Mouse (Mus musculus) embryonic facial prominence, embryonic 10.5 days (tissue): ENCODE measurements at regions not wholly inside any gene's neighbourhood (a gene's known extent, or its start where the extent isn't known, plus 50 kb on each side); places are given as distances from the start of the nearest gene placed in this dataset.

Experiments
- DNase-seq: peaks from one replicate; pipeline ENCODE4 v3.0.0-alpha.2; 2017; ENCODE audit warnings: low spot score
- H3K27ac ChIP-seq: fragments of 300-500 bp; sonication (generic); replicated peaks from 2 replicates; pipeline ENCODE4 v1.5.1; 2016; ENCODE audit warnings: mild to moderate bottlenecking
- H3K27me3 ChIP-seq: fragments of 300-500 bp; sonication (generic); replicated peaks from 2 replicates; pipeline ENCODE4 v1.6.1; 2016; ENCODE audit warnings: low read depth, mild to moderate bottlenecking; ENCODE audit not compliant: poor library complexity, severe bottlenecking
- H3K36me3 ChIP-seq: fragments of 300-500 bp; sonication (generic); replicated peaks from 2 replicates; pipeline ENCODE4 v1.6.1; 2016; ENCODE audit warnings: mild to moderate bottlenecking, moderate library complexity
- H3K4me1 ChIP-seq: fragments of 300-500 bp; sonication (generic); 2 replicates; pipeline ENCODE4 v1.6.1; 2016
- H3K4me3 ChIP-seq: fragments of 300-500 bp; sonication (generic); 2 replicates; pipeline ENCODE4 v1.5.1; 2016; ENCODE audit warnings: mild to moderate bottlenecking, moderate library complexity
- H3K9me3 ChIP-seq: fragments of 300-500 bp; sonication (generic); 2 replicates; pipeline ENCODE4 v1.6.1; 2016; ENCODE audit warnings: mild to moderate bottlenecking
- WGBS: fragments of 180-500 bp; shearing (Covaris S2); methylation state at CpG from one replicate; pipeline ENCODE4 v1.1.7; 2016; 5-methylcytosine and 5-hydroxymethylcytosine counted together

DNA sequence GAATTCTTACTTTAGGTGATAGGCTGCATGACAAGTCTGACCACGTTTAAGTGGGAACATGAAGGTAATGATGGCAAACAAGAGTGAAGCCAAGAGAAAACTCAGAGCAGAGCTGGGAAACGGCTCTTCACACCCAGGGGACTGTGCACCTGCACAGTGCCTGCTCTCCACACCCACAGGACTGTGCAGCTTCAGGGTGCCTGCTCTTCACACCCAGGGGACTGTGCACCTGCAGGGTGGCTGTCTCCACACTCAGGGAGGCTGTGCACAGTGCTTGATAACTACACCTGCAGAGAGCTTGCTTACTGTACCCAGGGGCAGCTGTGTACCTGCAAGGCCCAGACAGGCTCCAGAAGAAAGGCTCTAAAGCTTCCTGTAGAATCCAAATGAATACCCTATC is 133.5 kb upstream of the Irx6 start:
- no peak overlapping the region for H3K4me3 ChIP-seq
- WGBS, result 74% methylated on average over 2 of the region's 2 CpGs

DNA sequence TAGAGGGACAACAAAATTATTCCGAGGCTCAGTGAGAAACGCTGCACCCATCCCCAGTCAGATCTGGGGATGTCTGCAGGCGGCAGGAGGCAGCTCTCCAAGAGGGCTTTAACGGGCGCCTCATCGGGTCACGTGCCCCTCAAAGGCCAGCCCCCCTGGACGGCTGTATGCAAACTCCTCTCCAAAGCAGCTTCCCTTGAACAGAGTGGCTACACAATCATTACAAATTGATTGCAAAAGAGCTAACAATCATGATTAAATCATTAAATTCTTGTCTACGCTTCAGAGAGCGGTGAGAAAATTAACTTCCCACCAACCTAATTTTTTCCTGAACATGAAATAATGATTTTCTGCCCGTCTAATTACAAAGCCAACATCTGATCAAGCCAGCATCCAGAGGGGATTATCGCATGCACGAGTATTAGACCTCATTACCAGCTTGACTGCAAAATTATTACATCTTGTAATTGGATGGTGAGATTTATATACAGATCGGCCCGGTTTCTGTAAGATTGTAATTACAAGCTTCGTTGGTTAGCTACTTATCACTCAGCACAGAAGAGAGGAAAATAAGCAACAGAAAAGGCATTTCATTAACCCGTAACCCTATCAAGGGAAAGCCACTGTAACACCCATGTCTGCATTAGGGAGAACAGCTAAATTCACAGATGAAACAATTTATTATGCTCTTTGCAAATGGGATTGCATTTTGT is 128.6 kb upstream of the Irx6 start:
- no peak overlapping the region for H3K27ac ChIP-seq
- H3K4me1 ChIP-seq, result peaks cover 7% of the 10 kb centered on the region; the same call in 1 of the 2 replicates
- no peaks in the 10 kb centered on the region for H3K9me3 ChIP-seq
- 0 out of 2 replicates have a peak, but pooled peaks cover 6% of the 10 kb centered on the region for H3K27me3 ChIP-seq
- WGBS, result 43% methylated on average over 17 of the region's 17 CpGs
- H3K4me3 ChIP-seq, result no peak overlapping the region
- peak; percentile 49 for DNase-seq
- H3K36me3 ChIP-seq, result no peaks in the 10 kb centered on the region

More for the DNA sequence above, 133.5 kb upstream of the Irx6 start:
- peaks cover 7% of the 10 kb centered on the region; the same call in 1 of the 2 replicates for H3K4me1 ChIP-seq
- no peaks in the 10 kb centered on the region for H3K27me3 ChIP-seq
- no peaks in the 10 kb centered on the region for H3K36me3 ChIP-seq
- H3K27ac ChIP-seq, result no peak overlapping the region
- H3K9me3 ChIP-seq, result no peaks in the 10 kb centered on the region
- DNase-seq, result no peak

DNA sequence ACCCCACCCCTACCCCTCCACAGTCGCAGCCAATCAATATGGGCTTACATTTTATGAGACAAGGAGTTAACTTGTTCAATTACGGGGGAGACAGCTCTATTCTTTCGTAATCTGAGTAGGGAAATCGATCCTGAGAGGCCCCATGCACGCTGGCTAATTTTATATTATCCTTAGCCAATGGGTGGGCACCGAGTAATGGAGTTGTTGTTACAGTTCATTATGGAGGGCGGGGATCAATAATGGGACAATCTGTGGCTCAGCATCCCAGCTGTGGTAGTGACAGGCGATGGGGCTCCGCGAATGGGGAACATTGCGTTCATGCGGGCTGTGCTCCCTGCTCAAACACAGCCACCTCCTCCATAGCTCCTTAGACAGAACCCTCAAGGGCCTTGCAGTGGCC is 118.9 kb upstream of the Irx6 start:
- no peaks in the 10 kb centered on the region for H3K36me3 ChIP-seq
- peak overlapping the region; percentile 12 for H3K27ac ChIP-seq
- no peak overlapping the region for H3K4me3 ChIP-seq
- no peak for DNase-seq
- H3K9me3 ChIP-seq, result no peaks in the 10 kb centered on the region
- H3K27me3 ChIP-seq, result 0 out of 2 replicates have a peak, but pooled peaks cover 4% of the 10 kb centered on the region
- 62% methylated on average over 12 of the region's 12 CpGs for WGBS
- H3K4me1 ChIP-seq, result peaks cover 11% of the 10 kb centered on the region

DNA sequence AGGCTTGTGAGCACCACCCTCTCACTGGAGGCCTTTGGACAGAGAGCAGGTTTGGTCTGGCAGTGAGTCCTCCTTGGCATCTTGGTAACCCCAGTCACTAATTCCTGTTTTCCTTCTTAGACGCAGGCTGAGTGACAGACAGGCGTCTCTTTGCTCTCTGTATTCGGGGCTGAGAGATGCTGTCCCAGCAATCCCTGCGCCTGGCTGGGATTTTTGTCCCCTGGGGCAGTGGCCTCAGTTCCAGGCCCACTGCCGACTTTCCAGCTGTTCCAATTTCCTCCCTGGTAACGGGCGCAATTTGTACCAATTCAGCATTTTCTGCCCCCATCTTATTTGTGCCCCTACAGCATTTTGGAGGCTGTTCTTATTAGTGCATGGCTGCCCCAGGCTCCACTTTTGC is 118.5 kb upstream of the Irx6 start:
- H3K27ac ChIP-seq, result peak overlapping the region; percentile 12
- no peaks in the 10 kb centered on the region for H3K36me3 ChIP-seq
- no peak for DNase-seq
- H3K4me3 ChIP-seq, result no peak overlapping the region
- no peaks in the 10 kb centered on the region for H3K9me3 ChIP-seq
- WGBS, result 35% methylated on average over 7 of the region's 7 CpGs
- peaks cover 11% of the 10 kb centered on the region for H3K4me1 ChIP-seq
- 0 out of 2 replicates have a peak, but pooled peaks cover 8% of the 10 kb centered on the region for H3K27me3 ChIP-seq

DNA sequence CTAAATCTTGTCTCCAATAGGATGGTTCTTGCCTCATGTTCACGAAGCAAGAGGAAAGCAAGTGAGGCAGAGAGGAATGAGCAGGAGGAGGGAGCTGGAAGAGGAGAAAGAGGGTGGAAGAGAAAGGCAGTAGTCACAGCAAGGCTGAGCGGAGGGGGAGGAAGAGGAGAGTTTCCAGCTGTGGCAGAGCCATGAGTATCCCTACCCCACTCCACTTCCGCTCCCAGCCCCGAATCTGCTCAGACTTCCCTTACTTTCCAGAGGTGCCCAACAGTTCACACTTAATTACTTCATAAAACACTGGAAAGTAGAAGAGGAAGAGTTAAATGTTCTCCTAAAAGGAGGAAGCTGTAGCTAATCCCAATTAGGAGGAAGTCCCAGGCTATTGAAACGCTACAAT is 111.6 kb upstream of the Irx6 start:
- DNase-seq, result no peak
- H3K27me3 ChIP-seq, result 0 out of 2 replicates have a peak, but pooled peaks cover 3% of the 10 kb centered on the region
- WGBS, result 66% methylated on average over 5 of the region's 5 CpGs

DNA sequence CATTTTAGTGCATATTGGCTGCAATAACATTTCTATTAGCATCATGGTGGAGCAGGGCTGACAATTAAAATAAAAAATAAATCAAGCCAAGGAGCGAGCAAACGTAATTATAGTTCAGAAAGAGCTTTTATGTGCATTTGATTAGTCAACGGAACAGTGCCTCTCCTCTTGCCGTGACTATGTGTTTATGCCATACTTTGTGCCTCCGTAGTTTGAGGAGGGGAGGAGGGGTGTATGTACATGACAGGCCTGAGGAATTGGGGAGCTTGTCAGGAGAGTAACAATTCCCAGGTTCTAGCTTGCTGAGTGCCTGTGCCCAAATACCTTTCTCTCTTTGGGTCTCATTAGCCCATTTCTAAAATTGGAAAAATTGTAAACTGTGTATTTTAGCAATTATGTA is 111.1 kb upstream of the Irx6 start:
- no peaks in the 10 kb centered on the region for H3K36me3 ChIP-seq
- H3K27me3 ChIP-seq, result 0 out of 2 replicates have a peak, but pooled peaks cover 3% of the 10 kb centered on the region
- whole genome bisulfite sequencing, result 68% methylated on average over 5 of the region's 5 CpGs
- H3K27ac ChIP-seq, result no peak overlapping the region
- no peak for DNase-seq
- H3K9me3 ChIP-seq, result no peaks in the 10 kb centered on the region
- no peak overlapping the region for H3K4me3 ChIP-seq
- H3K4me1 ChIP-seq, result peaks cover 9% of the 10 kb centered on the region

More for the DNA sequence above, 111.6 kb upstream of the Irx6 start:
- Histone ChIP-seq H3K9me3 (no peaks in the 10 kb centered on the region), H3K36me3 (no peaks in the 10 kb centered on the region), H3K4me1 (peaks cover 9% of the 10 kb centered on the region), H3K4me3 (no peak overlapping the region), H3K27ac (no peak overlapping the region)

DNA sequence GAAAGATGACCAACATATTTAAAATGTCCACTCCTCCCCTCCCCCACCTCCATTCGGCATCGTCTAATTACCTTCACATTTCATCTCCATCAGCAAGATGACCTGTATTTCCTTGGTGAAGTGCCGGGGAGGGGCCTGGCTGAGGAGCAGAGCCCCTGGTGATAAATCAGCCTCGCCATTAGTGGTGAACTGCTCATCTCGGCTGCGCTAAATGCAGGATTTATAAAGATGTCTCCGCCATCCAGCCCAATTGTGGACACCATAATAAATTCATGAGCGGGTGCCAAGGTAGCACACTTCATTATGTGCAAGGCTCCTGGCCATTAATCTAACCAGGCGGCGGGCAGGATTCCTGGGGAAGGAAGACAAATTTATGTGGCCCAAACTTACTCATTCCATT is 104.4 kb upstream of the Irx6 start:
- Histone ChIP-seq H3K9me3 (no peaks in the 10 kb centered on the region), H3K4me1 (no peaks in the 10 kb centered on the region), H3K27me3 (no peaks in the 10 kb centered on the region), H3K27ac (no peak overlapping the region), H3K4me3 (no peak overlapping the region), H3K36me3 (no peaks in the 10 kb centered on the region)
- DNase-seq, result no peak
- 85% methylated on average over 10 of the region's 10 CpGs for WGBS

DNA sequence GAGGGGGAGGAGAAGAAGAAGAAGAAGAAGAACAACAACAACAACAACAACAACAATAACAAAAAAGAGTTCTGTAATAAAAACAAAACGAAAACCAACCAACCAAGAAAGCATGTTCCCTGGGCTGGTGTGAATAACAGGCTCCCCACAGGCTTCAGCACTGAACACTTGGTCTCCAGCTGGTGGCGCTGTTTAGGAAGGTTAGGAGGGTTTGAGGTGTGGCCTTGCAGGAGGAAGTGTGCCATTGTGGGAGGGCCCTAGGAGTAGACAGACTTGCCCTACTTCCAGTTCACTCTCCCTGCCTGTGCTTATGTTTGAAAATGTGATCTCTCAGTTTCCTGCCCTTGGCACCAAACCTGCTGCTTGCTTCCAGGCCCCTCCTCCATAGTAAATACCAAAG is 94.6 kb upstream of the Irx6 start:
- H3K27ac ChIP-seq, result no peak overlapping the region
- H3K36me3 ChIP-seq, result no peaks in the 10 kb centered on the region
- no peaks in the 10 kb centered on the region for H3K27me3 ChIP-seq
- H3K4me3 ChIP-seq, result no peak overlapping the region
- no peaks in the 10 kb centered on the region for H3K9me3 ChIP-seq
- no peaks in the 10 kb centered on the region for H3K4me1 ChIP-seq
- DNase-seq, result no peak
- 61% methylated on average over 2 of the region's 2 CpGs for WGBS

DNA sequence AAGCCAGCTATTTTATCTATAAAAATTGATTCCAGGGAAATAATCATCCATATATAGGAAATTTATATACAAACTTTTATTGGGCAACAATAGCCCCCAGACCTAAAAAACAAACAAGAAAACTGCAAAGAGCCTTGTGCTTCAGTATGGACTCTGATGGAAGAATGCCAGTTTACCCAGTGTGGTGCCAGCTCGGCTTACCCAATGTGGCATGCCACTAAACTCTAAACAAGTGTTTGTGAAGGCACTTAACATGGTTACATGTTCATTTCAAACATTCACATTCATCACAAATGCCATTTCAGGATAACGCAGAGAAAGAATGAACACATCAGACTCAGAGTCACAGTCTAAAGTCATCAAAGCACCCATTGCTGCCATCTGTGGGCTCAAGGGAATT is 93.0 kb upstream of the Irx6 start:
- Histone ChIP-seq H3K4me3 (no peak overlapping the region), H3K4me1 (no peaks in the 10 kb centered on the region), H3K36me3 (no peaks in the 10 kb centered on the region), H3K9me3 (no peaks in the 10 kb centered on the region), H3K27ac (no peak overlapping the region), H3K27me3 (no peaks in the 10 kb centered on the region)
- no peak for DNase-seq
- 89% methylated on average over 2 of the region's 2 CpGs for WGBS

DNA sequence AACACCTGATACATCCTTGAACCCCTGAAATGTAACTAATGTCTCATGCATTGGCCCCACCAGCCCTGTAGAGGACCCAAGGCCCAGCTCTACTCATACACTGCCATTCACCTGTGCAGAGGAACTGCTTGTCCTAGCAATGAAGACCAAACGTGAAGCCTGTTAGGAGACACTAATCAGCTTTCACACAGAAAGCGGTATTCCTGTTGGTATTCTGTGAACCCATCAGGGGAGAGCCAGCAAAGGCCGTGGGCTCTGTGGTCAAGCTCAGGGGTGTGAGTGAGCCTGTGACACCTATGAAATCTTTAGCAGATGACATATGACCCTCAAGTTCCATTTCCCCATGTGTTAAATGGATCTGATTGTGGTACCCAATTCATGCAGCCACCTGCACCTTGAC is 73.3 kb upstream of the Irx6 start:
- no peaks in the 10 kb centered on the region for H3K36me3 ChIP-seq
- no peak overlapping the region for H3K27ac ChIP-seq
- no peak overlapping the region for H3K4me3 ChIP-seq
- WGBS, result 89% methylated on average over 3 of the region's 3 CpGs
- no peaks in the 10 kb centered on the region for H3K9me3 ChIP-seq
- H3K4me1 ChIP-seq, result peaks cover 6% of the 10 kb centered on the region
- no peaks in the 10 kb centered on the region for H3K27me3 ChIP-seq
- DNase-seq, result no peak

DNA sequence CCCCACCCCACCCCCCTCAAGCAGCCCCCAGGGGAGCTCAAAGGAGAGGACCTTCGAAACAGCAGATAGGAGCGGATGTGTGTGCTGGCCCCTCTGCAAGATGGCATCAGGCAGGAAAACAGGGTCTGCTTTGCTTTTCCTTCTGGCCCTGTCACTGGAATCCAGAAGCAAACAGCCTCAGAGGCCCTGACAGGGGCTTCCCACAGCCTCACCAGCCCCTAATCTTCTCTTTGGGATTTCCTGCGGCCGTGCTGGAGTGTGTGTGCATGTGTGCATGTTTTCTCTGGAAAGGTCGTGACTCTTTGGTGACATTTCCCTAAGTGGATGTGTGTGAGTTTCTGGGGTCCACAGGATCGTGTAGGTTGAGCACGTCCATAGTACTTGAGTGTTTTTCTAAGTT is 71.1 kb upstream of the Irx6 start:
- H3K27me3 ChIP-seq, result no peaks in the 10 kb centered on the region
- no peak overlapping the region for H3K27ac ChIP-seq
- WGBS, result 60% methylated on average over 7 of the region's 7 CpGs

DNA sequence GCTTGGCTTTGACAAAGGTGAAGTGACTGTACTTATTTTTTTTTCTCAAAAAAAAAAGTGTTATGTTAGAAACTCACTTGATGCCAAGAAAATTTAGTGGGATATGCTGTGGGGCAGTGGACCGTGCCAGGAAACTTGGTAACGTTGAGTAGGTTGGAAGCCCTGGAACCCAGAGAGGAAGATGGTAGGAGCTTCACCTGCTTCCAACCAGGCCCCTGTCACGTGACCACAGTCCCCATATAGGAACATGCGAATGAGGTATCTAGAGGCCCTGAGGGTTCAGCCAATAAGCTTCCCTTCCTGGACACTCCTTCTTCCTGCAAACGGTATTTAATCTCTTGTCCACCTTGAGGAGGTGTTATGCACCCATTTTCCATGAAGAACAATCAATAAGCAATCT is 68.5 kb upstream of the Irx6 start:
- H3K4me1 ChIP-seq, result peaks cover 13% of the 10 kb centered on the region
- WGBS, result 87% methylated on average over 5 of the region's 5 CpGs
- no peak for DNase-seq
- peaks cover 6% of the 10 kb centered on the region for H3K27me3 ChIP-seq
- no peaks in the 10 kb centered on the region for H3K9me3 ChIP-seq
- no peaks in the 10 kb centered on the region for H3K36me3 ChIP-seq
- no peak overlapping the region for H3K27ac ChIP-seq
- no peak overlapping the region for H3K4me3 ChIP-seq

More for the DNA sequence above, 71.1 kb upstream of the Irx6 start:
- Histone ChIP-seq H3K4me1 (peaks cover 6% of the 10 kb centered on the region), H3K36me3 (no peaks in the 10 kb centered on the region), H3K4me3 (no peak overlapping the region), H3K9me3 (no peaks in the 10 kb centered on the region)
- DNase-seq, result peak; percentile 19

DNA sequence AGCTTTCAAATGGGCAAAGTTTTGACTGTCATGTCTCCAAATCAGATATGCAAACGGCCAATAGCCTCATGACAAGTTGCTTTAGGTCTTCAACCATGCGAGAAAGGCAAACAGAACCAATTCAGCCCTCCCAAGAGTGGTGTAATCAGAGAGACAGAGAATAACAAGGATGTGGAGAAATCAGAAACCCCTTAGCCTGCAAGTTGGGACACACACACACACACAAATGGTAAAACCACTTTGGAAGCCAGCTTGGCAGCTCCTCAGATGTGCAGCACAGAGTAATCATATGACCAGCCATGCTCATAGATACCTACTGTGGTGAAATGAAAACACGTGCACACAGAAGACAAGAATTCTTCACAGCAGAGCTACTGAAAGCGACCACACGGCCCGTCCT is 66.5 kb upstream of the Irx6 start:
- Histone ChIP-seq H3K36me3 (no peaks in the 10 kb centered on the region), H3K4me1 (peaks cover 16% of the 10 kb centered on the region), H3K9me3 (no peaks in the 10 kb centered on the region), H3K4me3 (no peak overlapping the region), H3K27ac (no peak overlapping the region), H3K27me3 (peaks cover 24% of the 10 kb centered on the region)
- DNase-seq, result no peak
- WGBS, result 86% methylated on average over 6 of the region's 6 CpGs
